Mouse (Mus musculus) left cerebral cortex, postnatal 14 days (tissue): ENCODE measurements around the gene Tedc1. TPM values are rescaled to one million over a fixed set of nuclear protein-coding genes. Genes with fewer than 3 reads are reported as not detected.

ENCODE experiments used
- DNase-seq, 2 experiments: peaks; one replicate each; pipeline ENCODE4 v3.0.0; 2021 to 2022; ENCODE audit warnings: low spot score in 2 of 2, mixed read lengths in 1 of 2
- intact Hi-C: fragments of 180-260 bp; cut with DNase I; formaldehyde crosslinking; loops from one replicate; pipeline ENCODE4 v1.15.1; 2025
- total RNA-seq, 2 experiments: library from RNA; stranded (reverse); gene quantifications; 2 replicates each; pipeline ENCODE4 v1.2.3; 2021

Gene Tedc1
- total RNA-seq, 2 experiments from 2014 or later, result 1.7 to 1.8 TPM

GRCm38 (mm10) chr12:113151046-113151445, 5.2 kb upstream of the Tedc1 start:
- no peak for DNase-seq
- intact Hi-C loops, result no loop called here

- intact Hi-C loops, result no loop called here
- no peak for DNase-seq
Measured at GRCm38 (mm10) chr12:113151661-113152271, 4.5 kb upstream of the Tedc1 start.

GRCm38 (mm10) chr12:113152272-113152661, 4.0 kb upstream of the Tedc1 start:
- DNase-seq, result no peak
- intact Hi-C loops, result no loop called here

GRCm38 (mm10) chr12:113152991-113153525, 3.2 kb upstream of the Tedc1 start:
- DNase-seq, result no peak
- intact Hi-C loops, result no loop called here

GRCm38 (mm10) chr12:113153971-113154370, 2.2 kb upstream of the Tedc1 start:
- no peak for DNase-seq
- intact Hi-C loops, result no loop called here

GRCm38 (mm10) chr12:113154747-113155075, 1.5 kb upstream of the Tedc1 start:
- intact Hi-C loops, result no loop called here
- no peak for DNase-seq

GRCm38 (mm10) chr12:113155076-113155771, 997 bp upstream of the Tedc1 start:
- intact Hi-C loops, result no loop called here
- DNase-seq, result no peak

GRCm38 (mm10) chr12:113156540-113156929, 314 bp downstream of the Tedc1 start:
- intact Hi-C loops, result no loop called here
- DNase-seq, result no peak

GRCm38 (mm10) chr12:113157002-113157401, 781 bp downstream of the Tedc1 start:
- intact Hi-C loops, result no loop called here

GRCm38 (mm10) chr12:113157521-113157920, 1.3 kb downstream of the Tedc1 start:
- DNase-seq, result no peak
- intact Hi-C loops, result no loop called here

More at GRCm38 (mm10) chr12:113157002-113157401, 781 bp downstream of the Tedc1 start:
- no peak for DNase-seq

- intact Hi-C loops, result no loop called here
- no peak for DNase-seq
Measured at GRCm38 (mm10) chr12:113157971-113158370, 1.8 kb downstream of the Tedc1 start.

GRCm38 (mm10) chr12:113163561-113164006, 7.4 kb downstream of the Tedc1 start:
- peak; percentile 60 to 65 for DNase-seq
- intact Hi-C loops, result no loop called here

GRCm38 (mm10) chr12:113168031-113168536, 11.9 kb downstream of the Tedc1 start:
- DNase-seq, result no peak
- intact Hi-C loops, result no loop called here

GRCm38 (mm10) chr12:113176960-113177725, 20.9 kb downstream of the Tedc1 start:
- intact Hi-C loops, result no loop called here
- no peak for DNase-seq

- intact Hi-C loops, result no loop called here
- no peak for DNase-seq
Measured at GRCm38 (mm10) chr12:113181020-113181419, 24.8 kb downstream of the Tedc1 start.

- DNase-seq, result no peak
- intact Hi-C loops, result no loop called here
Measured at GRCm38 (mm10) chr12:113184945-113185344, 28.7 kb downstream of the Tedc1 start.

GRCm38 (mm10) chr12:113185442-113186291, 29.4 kb downstream of the Tedc1 start, which contains the start of gene Tmem121:
Gene Tmem121 (plus strand): TSS chr12:113185930.
- peak in 1 of 2 experiments; percentile 34 for DNase-seq

GRCm38 (mm10) chr12:113186326-113187010, 30.2 kb downstream of the Tedc1 start:
- intact Hi-C loops, result no loop called here
- DNase-seq, result no peak

More at GRCm38 (mm10) chr12:113185442-113186291, 29.4 kb downstream of the Tedc1 start, which contains the start of gene Tmem121:
- intact Hi-C loops, result no loop called here
